ENCODE assay signal across 14 mouse cellular contexts in genomic region chr8:103750278-103751097, GRCm38 (mm10).
DNase-seq lines count a peak whose midpoint lies in the region; ATAC-seq and TF ChIP-seq lines count a peak whose summit lies in the region.
"Had no signal": no experiment of that assay in that cellular context is flagged by ENCODE, and none has a peak within 500 bp of the region (broad histone marks: within the 10 kb centered on the region; RNA-seq: fewer than 3 reads in every experiment).

No protein-coding gene starts in this region.

- no peak overlapping the region for H3K4me2 ChIP-seq in kidney, embryonic 16.5 days (replicated peaks; ENCODE audit: low read depth, low read length)
- no peak overlapping the region for H3K4me2 ChIP-seq in limb, embryonic 14.5 days (replicated peaks; ENCODE audit: low read depth, low read length, severe bottlenecking)
- H3K4me2 ChIP-seq: heart, embryonic 11.5 days; stomach, embryonic 15.5 days had no signal

- no peaks in the 10 kb centered on the region for H3K9me3 ChIP-seq in kidney, embryonic 16.5 days (ENCODE audit: low read length)
- H3K9me3 ChIP-seq in limb, embryonic 14.5 days (ENCODE audit: control insufficient read depth, low read length), result no peaks in the 10 kb centered on the region
- H3K9me3 ChIP-seq: stomach, embryonic 15.5 days had no signal

- WGBS in kidney, embryonic 16.5 days, result 47% methylated on average over 12 of the region's 12 CpGs
- WGBS in limb, embryonic 14.5 days, result 43% methylated on average over 12 of the region's 12 CpGs

- peak; percentile 59; the same call in 1 of the 2 replicates for ATAC-seq in kidney, embryonic 16.5 days (ENCODE audit: low FRiP score, low TSS enrichment)
- ATAC-seq in limb, embryonic 14.5 days (ENCODE audit: low FRiP score, low read depth), result peak; percentile 62
- ATAC-seq: hindbrain, postnatal 0 days; lung, postnatal 0 days had no signal

- H3K9ac ChIP-seq in kidney, embryonic 16.5 days (replicated peaks; ENCODE audit: low read length), result 0 out of 2 replicates have a peak overlapping the region, but pooled peaks have one; percentile 29
- 0 out of 2 replicates have a peak overlapping the region, but pooled peaks have one; percentile 4 for H3K9ac ChIP-seq in limb, embryonic 14.5 days (ENCODE audit: low read depth, low read length, severe bottlenecking)
- H3K9ac ChIP-seq: stomach, embryonic 15.5 days had no signal

- H3K36me3 ChIP-seq in kidney, embryonic 16.5 days (ENCODE audit: insufficient read depth, low read length), result no peaks in the 10 kb centered on the region
- no peaks in the 10 kb centered on the region for H3K36me3 ChIP-seq in limb, embryonic 14.5 days (ENCODE audit: control insufficient read depth, insufficient read depth, low read length)
- H3K36me3 ChIP-seq: stomach, embryonic 15.5 days had no signal

- no peak for DNase-seq in kidney, postnatal 36 days
- DNase-seq in brain, adult 2 months (ENCODE audit: low read depth, low spot score), result peak; percentile 38
- peak; percentile 22 for DNase-seq in embryo, embryonic 10.5 days (ENCODE audit: low spot score)
- no peak for DNase-seq in limb, embryonic 14.5 days (ENCODE audit: low spot score)
- DNase-seq in gastrocnemius, postnatal 36 days, result no peak
- DNase-seq in heart, postnatal 10 days, result no peak
- DNase-seq: cerebellum, postnatal 36 days; right cerebral cortex, adult 18-20 months had no signal

- TF ChIP-seq POLR2A in limb, embryonic 14.5 days (IDR thresholded peaks at IDR 0.05; ENCODE audit: borderline replicate concordance, extremely low read depth, insufficient read depth, insufficient read length), result no peak

- H3K4me3 ChIP-seq in kidney, embryonic 16.5 days (ENCODE audit: low read length), result no peak overlapping the region
- H3K4me3 ChIP-seq in limb, embryonic 14.5 days (replicated peaks; ENCODE audit: low read length), result no peak overlapping the region
- H3K4me3 ChIP-seq: layer of hippocampus, adult 2 months; stomach, embryonic 15.5 days had no signal

- peaks cover 6% of the 10 kb centered on the region; the same call in 1 of the 2 replicates for H3K4me1 ChIP-seq in kidney, embryonic 16.5 days (ENCODE audit: insufficient read depth, low read length)
- H3K4me1 ChIP-seq in limb, embryonic 14.5 days (ENCODE audit: control insufficient read depth, insufficient read depth, low read length), result peaks cover 7% of the 10 kb centered on the region
- H3K4me1 ChIP-seq: stomach, embryonic 15.5 days had no signal

- intact Hi-C loops in gastrocnemius, postnatal 36 days (cut with DNase I), result no loop called here
- intact Hi-C loops in heart, postnatal 10 days (cut with DNase I), result no loop called here

- no peaks in the 10 kb centered on the region for H3K27me3 ChIP-seq in kidney, embryonic 16.5 days (ENCODE audit: insufficient read depth, low read length)
- no peaks in the 10 kb centered on the region for H3K27me3 ChIP-seq in limb, embryonic 14.5 days (ENCODE audit: control insufficient read depth, insufficient read depth, low read length)
- H3K27me3 ChIP-seq: stomach, embryonic 15.5 days had no signal

- H3K27ac ChIP-seq in kidney, embryonic 16.5 days (ENCODE audit: low read length), result no peak overlapping the region
- H3K27ac ChIP-seq in limb, embryonic 14.5 days (replicated peaks; ENCODE audit: low read depth, low read length), result no peak overlapping the region
- H3K27ac ChIP-seq: hindbrain, postnatal 0 days; layer of hippocampus, adult 2 months; stomach, embryonic 15.5 days had no signal

Comparison
In these comparisons a context has a peak if more than half of its experiments do, and no peak if none do; other contexts are left out.
1. DNase-seq: peak in brain, adult 2 months (single experiment) and embryo, embryonic 10.5 days (single experiment); none in kidney, postnatal 36 days (0 of 2), limb, embryonic 14.5 days (single experiment), gastrocnemius, postnatal 36 days (0 of 2) and heart, postnatal 10 days (0 of 2).